Mouse (Mus musculus) left cerebral cortex, postnatal 14 days (tissue): ENCODE measurements at regions not wholly inside any gene's neighbourhood (a gene's known extent, or its start where the extent isn't known, plus 50 kb on each side); places are given as distances from the start of the nearest gene placed in this dataset.

Source experiments
- DNase-seq, 2 experiments: peaks; one replicate each; pipeline ENCODE4 v3.0.0; 2021 to 2022; ENCODE audit warnings: low spot score in 2 of 2, mixed read lengths in 1 of 2
- intact Hi-C: fragments of 180-260 bp; cut with DNase I; formaldehyde crosslinking; loops from one replicate; pipeline ENCODE4 v1.15.1; 2025

GRCm38 (mm10) chrX:144234457-144234856 is 81.0 kb downstream of the A730046J19Rik start:
- intact Hi-C loops, result no loop called here
- peak; percentile 4 to 5 for DNase-seq

- intact Hi-C loops, result no loop called here
Observed at GRCm38 (mm10) chrX:144265934-144266333, 51.7 kb upstream of the Alg13 start.

More at GRCm38 (mm10) chrX:144265934-144266333, 51.7 kb upstream of the Alg13 start:
- no peak for DNase-seq
